Comparison of ENCODE assay signal across 13 mouse cellular contexts in genomic region chr2:16365830-16366401, GRCm38 (mm10). TPM values are rescaled to one million over a fixed set of nuclear protein-coding genes. Genes with fewer than 3 reads are reported as not detected.
DNase-seq lines count a peak whose midpoint lies in the region; TF ChIP-seq lines count a peak whose summit lies in the region.
"Had no signal": no experiment of that assay in that cellular context is flagged by ENCODE, and none has a peak within 500 bp of the region (broad histone marks: within the 10 kb centered on the region; RNA-seq: fewer than 3 reads in every experiment).

No protein-coding gene starts in this region.

- no peak overlapping the region for H3K4me3 ChIP-seq in layer of hippocampus, adult 2 months
- H3K4me3 ChIP-seq: embryonic facial prominence, embryonic 15.5 days; myocyte had no signal

- DNase-seq in adrenal gland, postnatal 10 days: peak; percentile 12
- no peak for DNase-seq in adrenal gland, postnatal 36 days
- no peak for DNase-seq in layer of hippocampus, adult 2 months (ENCODE audit: low spot score in 2 of 2)
- no peak for DNase-seq in layer of hippocampus, postnatal 14 days (ENCODE audit: low spot score in 2 of 2)
- peak; percentile 21 for DNase-seq in heart, postnatal 25 days (ENCODE audit: low spot score)
- DNase-seq in lung, postnatal 36 days: peak; percentile 59
- DNase-seq in frontal cortex, postnatal 14 days (ENCODE audit: low spot score in 2 of 2): no peak
- no peak for DNase-seq in layer of hippocampus, adult 9-11 months
- DNase-seq: cerebellum, postnatal 10 days; spleen, adult 18-20 months had no signal

- intact Hi-C loops in heart, postnatal 25 days (cut with DNase I): loop anchor here (5.0 to 10.0 kb wide), 2 partner anchors 46 to 169 kb away; no protein-coding TSS in a partner anchor

- peak overlapping the region; percentile 18; the same call in 1 of the 2 replicates for H3K27ac ChIP-seq in layer of hippocampus, adult 2 months
- H3K27ac ChIP-seq: embryonic facial prominence, embryonic 15.5 days; macrophage had no signal

- TF ChIP-seq CTCF in layer of hippocampus, adult 2 months (conservative IDR thresholded peaks at IDR 0.05): no peak

RNA-seq across cellular contexts. Expression of gene Plxdc2, which starts 9.8 kb away (rescaled TPM):
- 10 to 100 TPM; 18.1 to 19.7 TPM for total RNA-seq in adrenal gland, postnatal 10 days (2021)
- total RNA-seq in adrenal gland, postnatal 36 days (2021): 10 to 100 TPM; 12.9 to 17.8 TPM
- 10 to 100 TPM; 25.2 to 26.6 TPM for total RNA-seq in layer of hippocampus, adult 2 months (2021)
- total RNA-seq in layer of hippocampus, postnatal 14 days (2021): 10 to 100 TPM; 27.0 to 27.6 TPM
- total RNA-seq in heart, postnatal 25 days (2021): 10 to 100 TPM; 17.0 to 20.7 TPM

Comparison
In these comparisons a context has a peak if more than half of its experiments do, and no peak if none do; other contexts are left out.
1. DNase-seq: peak in adrenal gland, postnatal 10 days (single experiment), heart, postnatal 25 days (single experiment) and lung, postnatal 36 days (single experiment); none in adrenal gland, postnatal 36 days (0 of 2), layer of hippocampus, adult 2 months (0 of 2), layer of hippocampus, postnatal 14 days (0 of 2), frontal cortex, postnatal 14 days (0 of 2) and layer of hippocampus, adult 9-11 months (single experiment).